Mouse (Mus musculus) stomach, postnatal 0 days (tissue): ENCODE results near the gene Trcg1.

Source experiments
- CTCF ChIP-seq: IDR thresholded peaks from 2 replicates; pipeline ENCODE4 v1.5.1; 2016; ENCODE audit warnings: antibody characterized with exemption, low read depth, mild to moderate bottlenecking, moderate library complexity
- EP300 ChIP-seq: optimal IDR thresholded peaks from 2 replicates; pipeline ENCODE3; 2016; ENCODE audit warnings: antibody characterized with exemption

- TF ChIP-seq CTCF (no peak), EP300 (no peak)
Observed at GRCm38 (mm10) chr9:57270399-57270798, 34.0 kb downstream of the Trcg1 start.
